Mouse (Mus musculus): ENCODE data around the gene Pth. TPM values are rescaled to one million over a fixed set of nuclear protein-coding genes. Genes with fewer than 3 reads are reported as not detected.

The Pth gene
- total RNA-seq (2017), result not detected in 2 replicates

DNA sequence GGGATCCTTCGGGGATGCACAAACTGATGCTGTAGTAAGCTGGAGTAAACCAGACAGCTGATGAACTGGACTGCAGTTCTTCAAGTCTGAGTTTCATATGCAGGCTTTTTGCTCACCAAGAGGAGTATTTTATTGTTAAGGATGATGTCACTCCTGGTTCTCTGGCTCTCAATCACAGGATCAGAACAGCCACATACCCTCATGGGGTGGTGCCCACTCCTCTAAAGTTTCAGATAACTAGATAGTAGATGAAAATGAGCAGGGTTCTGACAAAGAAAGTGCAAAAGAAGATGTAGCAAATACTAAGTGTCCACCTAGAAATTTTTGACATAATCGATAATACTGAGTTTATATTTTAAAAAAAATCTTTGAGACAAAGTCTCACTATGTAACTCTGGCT lies at the start of gene Pth:
TSS of gene Pth (minus strand) at position 101 of the 400 bp plus-strand sequence.
- ATAC-seq (ENCODE audit: extremely low read depth, insufficient number of reproducible peaks, low FRiP score, poor library complexity, severe bottlenecking), result no peak

- no peak for ATAC-seq (ENCODE audit: extremely low read depth, insufficient number of reproducible peaks, low FRiP score, poor library complexity, severe bottlenecking)
Observed at GRCm38 (mm10) chr7:113436312-113436711, 47.9 kb upstream of the Pth start.

- peak; percentile 66; the same call in 1 of the 2 replicates for ATAC-seq (ENCODE audit: extremely low read depth, insufficient number of reproducible peaks, low FRiP score, poor library complexity, severe bottlenecking)
Observed at GRCm38 (mm10) chr7:113434286-113434685, 45.9 kb upstream of the Pth start.

DNA sequence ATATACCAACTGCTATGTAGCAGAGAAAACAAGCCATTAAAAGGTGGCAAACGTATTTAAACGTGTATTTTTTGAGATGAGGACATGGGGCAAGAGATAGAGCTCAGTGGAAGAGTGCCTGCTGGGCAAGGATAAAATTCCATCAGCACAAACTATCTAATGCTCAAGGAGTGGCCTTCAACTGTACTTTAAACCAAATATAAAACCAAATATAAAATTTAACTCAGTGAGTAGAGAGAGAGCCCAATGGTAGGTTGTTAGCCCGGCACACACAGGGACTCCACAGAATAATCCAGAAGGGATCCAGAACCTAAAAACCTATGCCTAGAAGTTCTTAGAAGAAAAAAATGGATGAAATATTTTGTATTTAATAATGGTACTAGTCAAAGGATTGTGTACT lies 45.1 kb upstream of the Pth start:
- ATAC-seq (ENCODE audit: extremely low read depth, insufficient number of reproducible peaks, low FRiP score, poor library complexity, severe bottlenecking), result no peak

GRCm38 (mm10) chr7:113432891-113433290 lies 44.5 kb upstream of the Pth start:
- no peak for ATAC-seq (ENCODE audit: extremely low read depth, insufficient number of reproducible peaks, low FRiP score, poor library complexity, severe bottlenecking)

- ATAC-seq (ENCODE audit: extremely low read depth, insufficient number of reproducible peaks, low FRiP score, poor library complexity, severe bottlenecking), result no peak
Observed at GRCm38 (mm10) chr7:113420771-113421170, 32.4 kb upstream of the Pth start.

DNA sequence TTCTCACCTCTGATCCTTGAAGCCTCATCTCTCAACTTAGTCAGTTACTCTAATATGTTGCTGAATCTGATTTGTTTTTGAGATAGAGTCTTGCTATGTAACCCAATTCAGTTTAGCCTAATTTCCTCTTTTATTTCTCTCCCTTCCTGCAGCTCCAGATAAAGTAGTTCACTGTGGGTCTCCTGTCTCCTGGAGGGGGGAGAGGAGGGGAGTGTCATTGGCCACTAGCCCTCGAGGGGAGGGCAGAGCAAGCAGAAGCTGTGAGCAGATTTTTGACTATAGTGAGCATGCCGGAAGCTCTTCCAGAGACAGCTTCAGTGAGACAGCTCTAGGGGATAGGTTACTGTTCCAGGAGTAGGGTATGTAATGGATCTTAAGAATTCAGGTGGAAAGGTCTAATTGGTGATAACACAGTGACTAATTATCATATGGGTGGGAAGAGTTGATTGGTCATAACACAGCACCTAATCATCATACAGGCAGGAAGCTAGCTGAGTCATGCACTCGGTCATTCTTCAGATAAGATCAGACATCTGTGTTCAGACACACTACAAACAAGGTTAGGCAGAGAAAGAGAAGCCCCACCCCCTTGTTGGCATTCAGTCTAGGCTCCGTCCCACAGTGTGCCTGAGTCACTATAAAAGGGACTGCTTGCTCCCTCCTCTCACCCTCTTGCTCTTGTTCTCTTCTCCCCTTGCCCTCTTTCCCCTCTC lies 30.9 kb upstream of the Pth start:
- no peak for ATAC-seq (ENCODE audit: extremely low read depth, insufficient number of reproducible peaks, low FRiP score, poor library complexity, severe bottlenecking)

- no peak for ATAC-seq (ENCODE audit: extremely low read depth, insufficient number of reproducible peaks, low FRiP score, poor library complexity, severe bottlenecking)
Observed at GRCm38 (mm10) chr7:113416536-113416935, 28.2 kb upstream of the Pth start.

GRCm38 (mm10) chr7:113415256-113415655 lies 26.9 kb upstream of the Pth start:
- no peak for ATAC-seq (ENCODE audit: extremely low read depth, insufficient number of reproducible peaks, low FRiP score, poor library complexity, severe bottlenecking)

GRCm38 (mm10) chr7:113408712-113409111 lies 20.3 kb upstream of the Pth start:
- ATAC-seq (ENCODE audit: extremely low read depth, insufficient number of reproducible peaks, low FRiP score, poor library complexity, severe bottlenecking), result 0 out of 2 replicates have a peak, but pooled peaks have one; percentile 19

- ATAC-seq (ENCODE audit: extremely low read depth, insufficient number of reproducible peaks, low FRiP score, poor library complexity, severe bottlenecking), result no peak
Observed at GRCm38 (mm10) chr7:113398083-113398482, 9.7 kb upstream of the Pth start.

GRCm38 (mm10) chr7:113396661-113397060 lies 8.3 kb upstream of the Pth start:
- no peak for ATAC-seq (ENCODE audit: extremely low read depth, insufficient number of reproducible peaks, low FRiP score, poor library complexity, severe bottlenecking)

DNA sequence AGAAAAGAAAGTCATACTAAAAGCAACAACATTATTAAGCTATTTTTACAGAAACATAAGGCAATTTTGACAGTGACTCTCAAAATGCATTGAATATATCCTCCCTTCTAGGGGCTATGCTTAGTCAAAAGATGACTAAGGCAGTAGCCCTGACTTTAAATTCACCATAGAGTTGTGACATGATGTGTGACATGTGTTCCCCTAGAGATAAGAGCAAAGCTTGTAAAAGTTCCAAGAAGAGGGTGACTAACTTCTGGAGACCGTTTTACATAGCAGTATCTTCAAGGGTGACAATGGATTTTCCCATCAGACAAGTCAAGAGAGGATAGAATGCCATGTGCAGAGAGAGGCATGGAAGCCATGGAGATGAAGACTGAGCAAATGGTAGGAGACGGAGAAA lies 3.2 kb upstream of the Pth start:
- ATAC-seq (ENCODE audit: extremely low read depth, insufficient number of reproducible peaks, low FRiP score, poor library complexity, severe bottlenecking), result no peak

DNA sequence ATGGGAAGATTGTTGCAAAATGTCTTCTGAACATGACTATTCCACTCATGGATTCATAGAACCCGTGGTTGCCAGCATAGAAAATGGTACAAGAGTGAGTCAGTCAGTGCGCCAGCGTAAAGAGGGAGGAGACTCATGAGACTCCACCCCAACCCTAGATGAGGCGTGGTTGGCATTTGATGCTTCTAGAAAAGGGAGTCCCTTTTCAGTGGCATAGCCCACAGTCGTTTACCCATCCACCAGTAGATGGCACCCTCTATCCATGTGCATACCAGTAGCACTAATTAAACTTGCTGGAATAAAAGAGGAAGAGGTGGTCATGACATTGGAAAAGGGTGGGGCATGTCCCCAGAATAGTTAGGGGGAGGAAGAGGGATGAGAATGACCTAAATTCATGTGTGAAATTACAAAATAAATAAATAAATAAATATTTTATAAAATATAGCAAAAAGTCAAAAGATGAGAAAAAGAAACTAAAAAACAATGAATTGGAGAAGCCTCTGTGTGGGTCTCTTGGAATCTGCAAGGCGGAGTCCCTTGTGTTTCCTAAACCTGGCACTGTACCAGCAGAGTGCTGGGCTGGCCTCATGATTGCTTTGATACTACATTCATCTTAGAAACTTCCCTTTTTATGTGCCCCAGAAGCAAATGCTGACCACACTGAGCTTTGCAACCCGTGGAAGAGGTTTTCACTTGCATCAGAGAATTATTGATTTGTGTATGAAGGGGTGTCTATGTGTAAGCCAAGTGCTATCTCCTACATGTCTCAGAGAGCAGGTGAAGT lies 10.3 kb downstream of the Pth start:
- ATAC-seq (ENCODE audit: extremely low read depth, insufficient number of reproducible peaks, low FRiP score, poor library complexity, severe bottlenecking), result peak; percentile 100

DNA sequence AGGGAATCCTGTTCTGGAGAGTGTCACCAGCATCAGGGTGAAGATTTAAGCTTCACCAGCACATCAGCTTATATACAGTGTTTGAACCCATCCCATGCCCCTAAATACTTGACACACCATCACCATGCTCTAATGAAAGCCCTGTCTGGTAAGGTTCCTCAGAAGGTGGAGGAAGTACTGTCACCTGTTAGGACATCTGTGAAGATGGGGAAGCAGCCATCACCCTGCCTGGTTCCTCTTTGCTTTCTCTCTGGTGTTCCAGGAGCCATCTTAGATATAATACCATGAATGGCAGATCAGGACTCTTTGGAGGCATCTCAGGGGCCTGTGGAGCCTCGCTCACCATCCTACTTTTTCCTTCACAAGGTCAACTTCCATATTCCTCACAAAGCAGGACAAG lies 15.7 kb downstream of the Pth start:
- peak; percentile 59; the same call in 1 of the 2 replicates for ATAC-seq (ENCODE audit: extremely low read depth, insufficient number of reproducible peaks, low FRiP score, poor library complexity, severe bottlenecking)

DNA sequence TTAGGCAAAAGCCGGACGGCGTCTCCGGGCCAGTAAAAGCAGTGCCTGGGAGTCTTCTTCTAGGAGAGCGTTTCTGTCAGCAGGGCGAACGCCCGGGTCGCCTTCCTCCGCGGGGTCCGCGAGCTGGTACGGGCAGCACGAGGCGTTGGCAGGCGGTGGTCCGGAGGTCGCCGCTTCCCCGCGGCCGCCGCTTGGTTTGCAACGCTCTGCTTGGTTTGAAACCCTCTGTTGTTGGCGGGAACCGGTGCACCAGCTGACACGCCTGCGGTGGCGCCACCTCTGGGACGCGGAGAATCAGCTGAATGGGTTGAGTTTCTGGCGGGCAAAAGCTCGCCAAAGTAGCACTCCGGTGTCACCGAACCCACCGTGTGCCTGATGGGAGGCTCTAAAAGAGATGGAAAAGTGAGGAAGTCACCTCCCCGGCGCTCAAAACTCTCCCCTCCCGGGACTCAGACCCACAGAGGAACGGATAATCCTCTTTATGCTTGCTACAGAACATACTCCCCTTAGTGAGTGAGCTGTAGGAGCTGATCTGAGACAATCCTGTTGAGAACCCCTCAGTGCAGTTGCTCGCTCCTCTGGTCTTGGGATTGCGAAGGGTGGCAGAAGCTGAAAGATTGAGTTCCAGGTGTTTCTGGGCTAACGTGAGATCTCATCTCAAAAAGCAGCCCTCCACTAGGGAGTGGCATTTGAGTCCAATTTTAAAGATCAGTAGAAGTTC lies 18.6 kb downstream of the Pth start:
- ATAC-seq (ENCODE audit: extremely low read depth, insufficient number of reproducible peaks, low FRiP score, poor library complexity, severe bottlenecking), result peak; percentile 52

DNA sequence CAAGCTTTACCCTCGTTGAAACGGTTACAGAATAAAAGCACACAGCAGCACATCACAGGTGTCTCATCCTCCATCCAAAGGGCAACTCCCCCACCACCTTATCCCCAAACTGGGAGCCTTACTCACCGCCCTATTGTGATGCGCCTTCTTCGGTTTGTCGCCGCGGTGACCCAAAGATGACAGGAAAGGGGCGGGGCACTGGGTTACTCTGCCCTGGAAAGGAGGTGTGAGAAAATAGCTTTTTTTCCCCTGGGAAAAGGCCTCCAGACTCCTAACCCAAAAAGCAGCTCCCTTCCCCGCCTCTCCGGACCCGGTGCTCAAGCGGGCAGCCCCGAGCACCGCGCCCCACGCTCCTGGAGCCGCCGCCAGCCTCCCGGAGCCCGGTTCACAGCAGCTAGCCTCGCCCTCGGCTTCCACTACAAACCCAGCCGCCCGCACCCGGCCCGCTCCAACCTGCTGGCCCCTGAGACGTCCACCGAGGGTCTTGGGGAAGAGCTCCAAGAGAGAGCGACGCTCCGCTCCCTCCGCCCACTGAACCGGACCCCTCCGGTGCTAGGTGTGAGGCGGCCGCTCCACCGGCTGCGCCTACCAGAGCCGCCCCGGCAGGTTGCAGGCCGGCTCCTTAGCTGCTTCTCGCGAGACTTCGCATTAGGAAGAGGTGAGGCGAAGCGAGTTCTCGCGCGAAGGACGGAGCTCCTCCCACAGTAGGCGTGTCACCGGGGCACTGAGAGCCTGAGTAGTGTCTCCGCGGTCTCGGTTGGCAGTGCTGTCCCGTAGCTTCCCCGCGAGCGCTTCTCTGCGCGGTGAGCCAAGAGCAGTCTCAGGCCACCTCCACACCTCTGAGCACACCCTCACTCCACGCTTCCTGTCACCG lies 19.4 kb downstream of the Pth start, which contains the start of gene Btbd10:
TSS of gene Btbd10 (minus strand) at position 647 of the 874 bp plus-strand sequence.
- ATAC-seq (ENCODE audit: extremely low read depth, insufficient number of reproducible peaks, low FRiP score, poor library complexity, severe bottlenecking), result peak; percentile 95

DNA sequence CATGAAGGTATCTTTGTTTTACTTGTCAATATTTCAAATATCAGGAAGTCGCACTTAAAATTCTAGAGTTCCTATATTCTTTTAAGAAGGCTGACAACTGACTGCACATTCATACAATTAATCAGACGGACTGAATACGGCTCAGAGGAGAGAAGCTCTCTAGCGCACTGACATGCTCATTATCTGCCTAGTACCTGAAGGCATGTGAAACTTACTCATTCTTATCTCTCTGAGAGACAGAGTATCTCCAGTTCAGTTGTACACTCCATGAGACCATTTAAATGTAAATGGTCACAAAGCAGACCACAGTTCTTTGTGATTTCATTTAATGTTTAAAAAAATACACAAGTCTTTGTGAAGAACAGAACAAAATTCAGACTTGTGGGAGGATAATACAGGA lies 20.9 kb downstream of the Pth start:
- ATAC-seq (ENCODE audit: extremely low read depth, insufficient number of reproducible peaks, low FRiP score, poor library complexity, severe bottlenecking), result no peak

DNA sequence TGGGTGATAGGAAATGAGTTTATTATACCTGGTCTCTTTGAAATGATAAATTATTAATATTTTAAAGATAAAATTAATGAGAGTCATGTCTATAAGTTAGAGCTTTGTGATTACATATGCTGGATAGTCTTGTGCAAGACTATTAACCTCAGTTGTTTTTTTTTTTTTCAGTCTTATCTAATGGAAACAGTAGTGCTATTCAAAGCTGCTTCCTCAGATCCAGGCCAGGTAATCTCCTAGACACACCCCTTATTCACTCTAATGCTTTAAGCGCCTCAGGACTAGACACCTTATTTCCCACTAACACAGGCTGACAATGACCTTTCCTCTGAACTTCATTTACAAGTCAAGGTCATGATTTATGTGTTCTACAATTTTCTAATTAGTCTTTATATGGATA lies 39.3 kb downstream of the Pth start:
- no peak for ATAC-seq (ENCODE audit: extremely low read depth, insufficient number of reproducible peaks, low FRiP score, poor library complexity, severe bottlenecking)
